Mouse (Mus musculus) R1 (cell line): ENCODE measurements around the gene Gm20388.
A peak's percentile ranks its signal among the peaks of the same experiment; 100 is the strongest.

Source experiments
- DNase-seq: peaks from one replicate; pipeline ENCODE4 v3.0.0-alpha.2; 2018; ENCODE audit warnings: low read depth, low spot score

Gene Gm20388

GRCm38 (mm10) chr8:122712411-122713156, 2801.9 kb downstream of the Gm20388 start:
- no peak for DNase-seq

GRCm38 (mm10) chr8:122713157-122713518, 2802.5 kb downstream of the Gm20388 start:
- no peak for DNase-seq

- no peak for DNase-seq
Measured at GRCm38 (mm10) chr8:122716566-122716965, 2805.9 kb downstream of the Gm20388 start.

- no peak for DNase-seq
Measured at GRCm38 (mm10) chr8:122717869-122718509, 2807.3 kb downstream of the Gm20388 start.

- DNase-seq: no peak
Measured at GRCm38 (mm10) chr8:122718711-122719499, 2808.3 kb downstream of the Gm20388 start.

- no peak for DNase-seq
Measured at GRCm38 (mm10) chr8:122719500-122720065, 2808.9 kb downstream of the Gm20388 start.

- DNase-seq: no peak
Measured at GRCm38 (mm10) chr8:122720070-122720729, 2809.6 kb downstream of the Gm20388 start.

GRCm38 (mm10) chr8:122720811-122721640, 2810.4 kb downstream of the Gm20388 start:
- DNase-seq: no peak

GRCm38 (mm10) chr8:122725187-122725586, 2814.5 kb downstream of the Gm20388 start:
- DNase-seq: no peak

- DNase-seq: peak; percentile 61
Measured at GRCm38 (mm10) chr8:122726789-122727188, 2816.1 kb downstream of the Gm20388 start.

GRCm38 (mm10) chr8:122727412-122727811, 2816.8 kb downstream of the Gm20388 start:
- peak; percentile 13 for DNase-seq

- no peak for DNase-seq
Measured at GRCm38 (mm10) chr8:122728630-122729029, 2818.0 kb downstream of the Gm20388 start.

GRCm38 (mm10) chr8:122735110-122735509, 2824.5 kb downstream of the Gm20388 start:
- no peak for DNase-seq

GRCm38 (mm10) chr8:122735542-122736473, 2825.2 kb downstream of the Gm20388 start:
- DNase-seq: no peak

GRCm38 (mm10) chr8:122736623-122737022, 2826.0 kb downstream of the Gm20388 start:
- DNase-seq: no peak

- peak; percentile 24 for DNase-seq
Measured at GRCm38 (mm10) chr8:122737071-122737470, 2826.4 kb downstream of the Gm20388 start.

GRCm38 (mm10) chr8:122737886-122738285, 2827.2 kb downstream of the Gm20388 start:
- no peak for DNase-seq

- DNase-seq: peak; percentile 35
Measured at GRCm38 (mm10) chr8:122739102-122739725, 2828.6 kb downstream of the Gm20388 start.

GRCm38 (mm10) chr8:122742471-122742870, 2831.8 kb downstream of the Gm20388 start:
- no peak for DNase-seq
